Mouse (Mus musculus) regulatory T cell (primary cell): ENCODE results near the gene Nxph4.

Experiments used
- in situ Hi-C: fragments of 300-600 bp; cut with MboI, MseI; formaldehyde crosslinking; loops from one replicate; pipeline ENCODE4 v1.15.1; 2025; ENCODE audit warnings: high pct_unique_total_duplicates

Gene Nxph4

GRCm38 (mm10) chr10:127490160-127491127 is 43.9 kb downstream of the Nxph4 start:
- in situ Hi-C loops, result no loop called here

DNA sequence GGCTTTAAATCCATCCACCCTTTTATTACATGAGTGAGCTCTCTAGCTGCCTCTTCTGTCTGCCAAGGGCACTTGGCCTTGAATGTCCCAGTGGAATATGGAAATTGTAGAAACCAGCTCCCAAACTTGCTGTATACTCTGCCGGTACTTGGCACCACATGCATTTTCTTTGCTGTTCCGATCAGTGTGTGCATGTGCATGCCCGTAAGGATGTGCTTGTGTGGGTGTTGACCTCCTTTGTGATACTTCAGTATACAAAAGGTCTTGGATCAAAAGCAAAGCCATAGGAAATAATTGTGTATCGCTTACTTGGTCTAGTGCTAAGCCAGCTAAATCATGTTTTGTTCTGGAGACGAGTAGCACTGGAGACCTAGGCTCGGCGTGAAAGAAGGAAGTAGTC is 45.5 kb downstream of the Nxph4 start:
- in situ Hi-C loops, result no loop called here

DNA sequence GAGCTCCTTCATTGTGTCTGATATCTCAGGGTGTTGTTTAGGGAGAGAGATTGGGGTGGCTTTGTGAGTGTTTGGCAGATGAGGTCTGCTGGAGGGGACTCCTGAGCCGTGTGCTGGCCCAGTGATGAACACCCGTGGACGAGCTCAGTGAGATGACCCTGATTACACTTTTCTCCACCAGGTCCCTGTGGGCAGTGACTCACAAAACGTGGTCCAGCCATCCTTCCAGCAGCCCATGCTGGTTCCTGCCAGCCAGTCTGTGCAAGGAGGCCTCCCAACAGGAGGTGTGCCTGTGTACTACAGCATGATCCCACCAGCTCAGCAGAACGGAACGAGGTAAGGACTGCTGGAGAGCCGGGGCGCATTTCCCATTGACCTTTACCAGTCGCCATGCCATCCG is 49.1 kb downstream of the Nxph4 start:
- in situ Hi-C loops, result no loop called here

GRCm38 (mm10) chr10:127480833-127481813 is 53.2 kb downstream of the Nxph4 start:
- in situ Hi-C loops, result no loop called here

- in situ Hi-C loops, result no loop called here
Observed at GRCm38 (mm10) chr10:127479131-127479530, 55.2 kb downstream of the Nxph4 start.

DNA sequence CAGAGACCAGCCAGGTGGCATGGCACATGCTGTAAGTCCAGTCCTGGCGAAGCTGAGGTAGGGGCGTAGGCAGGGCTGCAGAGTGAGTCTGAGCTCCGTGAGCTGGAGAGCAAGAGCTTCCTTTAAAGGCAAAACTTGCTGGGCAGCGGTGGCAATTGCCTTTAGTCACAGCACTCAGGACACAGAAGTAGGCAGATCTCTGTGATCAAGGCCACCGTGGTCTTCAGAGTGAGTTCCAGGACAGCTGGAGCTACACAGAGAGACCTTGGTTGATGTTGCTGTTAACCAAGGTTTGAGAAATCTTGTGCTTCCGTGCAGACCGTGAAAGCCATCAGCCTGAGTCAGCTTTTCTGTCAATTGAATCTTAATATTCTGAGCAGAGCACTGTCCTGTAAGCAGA is 57.1 kb downstream of the Nxph4 start:
- in situ Hi-C loops, result no loop called here

GRCm38 (mm10) chr10:127476541-127476940 is 57.8 kb downstream of the Nxph4 start:
- in situ Hi-C loops, result no loop called here
